Mouse (Mus musculus) neutrophil, adult 59 days (primary cell): Measurements from ENCODE around the gene Atg14. TPM values are rescaled to one million over a fixed set of nuclear protein-coding genes. Genes with fewer than 3 reads are reported as not detected.

Experiments used
- total RNA-seq, 2 experiments: library from RNA; stranded (reverse); gene quantifications; 1 replicate in 1 of 2; 2 replicates in 1 of 2; pipeline ENCODE4 v1.2.4; 2023

The Atg14 gene
- 10 to 100 TPM; 10.2 to 15.2 TPM for total RNA-seq

GRCm38 (mm10) chr14:47570549-47570948 is at the start of gene Atg14:
Gene Atg14, minus strand, starts transcription at chr14:47570649.

Other genes starting within 250 kb of the Atg14 start
- 100 to 1,000 TPM; 473 to 600 TPM for gene Lgals3, start 202.9 kb downstream of the Atg14 start, total RNA-seq
- gene Dlgap5, start 152.2 kb downstream of the Atg14 start, total RNA-seq: 10 to 100 TPM; 45.8 to 52.2 TPM
- gene Fbxo34, start 120.2 kb downstream of the Atg14 start, total RNA-seq: 10 to 100 TPM; 35.0 to 35.7 TPM
- 10 to 100 TPM; 15.3 to 19.6 TPM for gene Ktn1, start 77.8 kb upstream of the Atg14 start, total RNA-seq